Mouse (Mus musculus) urinary bladder, postnatal 10 days (tissue): ENCODE results near the gene Aig1.

Experiments used
- DNase-seq: peaks from one replicate; pipeline ENCODE4 v3.0.0; 2022; ENCODE audit warnings: low spot score

The Aig1 gene

DNA sequence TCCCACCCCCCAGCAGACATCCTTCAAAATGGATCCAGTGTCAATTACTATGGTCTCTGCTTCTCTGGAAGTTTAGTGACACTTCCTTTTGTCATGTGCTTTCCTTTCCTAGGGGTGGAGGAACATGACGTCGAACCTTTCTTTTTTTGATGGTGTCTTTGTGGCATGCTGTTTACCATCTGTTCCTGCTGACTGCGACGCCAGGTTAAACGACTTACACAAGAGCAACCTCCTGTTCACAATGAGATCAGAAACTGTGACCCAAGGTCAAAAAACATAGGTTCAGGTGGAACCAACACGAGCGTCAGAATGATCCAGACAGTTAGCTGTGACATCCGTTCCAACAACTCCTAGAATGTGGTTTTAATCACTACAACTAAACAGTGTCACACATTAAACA lies 166.7 kb downstream of the Aig1 start:
- no peak for DNase-seq

DNA sequence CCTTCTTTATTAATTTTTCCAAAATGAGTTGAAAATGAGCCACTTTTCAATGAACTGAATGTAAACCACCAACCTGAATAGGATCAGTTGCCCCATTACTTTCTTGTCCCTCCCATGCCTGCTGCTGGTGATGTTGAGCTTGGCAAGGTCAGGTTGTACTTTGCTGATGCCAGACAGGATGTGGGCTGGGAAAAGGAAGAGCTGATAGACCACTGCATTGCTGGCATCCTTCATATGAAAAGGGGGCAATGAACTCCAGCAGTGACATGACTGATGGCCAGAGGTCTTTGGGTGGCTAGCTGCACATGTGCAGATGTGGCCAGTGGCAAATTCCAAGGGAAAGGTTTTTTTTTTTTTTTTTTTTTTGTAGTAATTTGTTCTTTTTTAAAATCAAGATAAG lies 172.5 kb downstream of the Aig1 start:
- DNase-seq: no peak

DNA sequence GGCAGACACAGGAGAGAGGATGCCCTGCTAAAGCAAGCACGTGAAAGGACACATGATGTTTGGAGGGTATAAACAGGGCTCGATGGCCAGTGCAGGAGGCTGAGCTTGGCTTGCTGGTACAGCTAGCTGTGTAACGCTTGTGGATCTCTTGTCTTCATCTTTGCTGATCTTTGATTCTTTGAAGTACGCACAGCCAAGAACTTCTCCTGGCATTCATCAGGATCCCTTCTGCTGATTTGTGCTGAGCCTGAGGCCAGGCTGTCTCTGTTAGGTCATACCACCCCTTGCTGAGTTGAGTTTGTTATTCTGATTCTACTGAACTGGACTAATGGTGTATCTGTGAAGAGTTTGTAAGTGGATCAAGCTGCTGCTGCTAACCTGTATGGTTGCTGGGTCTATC lies 175.5 kb downstream of the Aig1 start:
- DNase-seq: no peak

DNA sequence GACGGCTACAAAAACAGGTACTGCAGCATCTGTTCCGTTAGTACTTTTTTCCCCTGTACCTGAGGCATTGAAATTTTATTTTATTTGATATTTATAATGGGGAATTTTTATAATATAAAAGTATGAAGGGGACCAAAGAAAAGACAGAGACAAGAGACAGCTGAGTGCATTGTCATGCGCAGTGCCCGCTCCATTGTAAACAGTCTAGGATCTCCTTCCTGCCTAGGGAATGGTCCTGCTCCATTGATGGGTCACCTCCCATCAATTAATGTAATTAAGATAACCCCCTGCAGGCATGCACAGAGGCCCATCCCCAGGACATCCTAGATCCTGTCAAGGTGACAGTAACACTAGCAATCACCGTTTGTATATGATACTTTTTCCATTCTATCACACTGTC lies 178.0 kb downstream of the Aig1 start:
- DNase-seq: no peak

DNA sequence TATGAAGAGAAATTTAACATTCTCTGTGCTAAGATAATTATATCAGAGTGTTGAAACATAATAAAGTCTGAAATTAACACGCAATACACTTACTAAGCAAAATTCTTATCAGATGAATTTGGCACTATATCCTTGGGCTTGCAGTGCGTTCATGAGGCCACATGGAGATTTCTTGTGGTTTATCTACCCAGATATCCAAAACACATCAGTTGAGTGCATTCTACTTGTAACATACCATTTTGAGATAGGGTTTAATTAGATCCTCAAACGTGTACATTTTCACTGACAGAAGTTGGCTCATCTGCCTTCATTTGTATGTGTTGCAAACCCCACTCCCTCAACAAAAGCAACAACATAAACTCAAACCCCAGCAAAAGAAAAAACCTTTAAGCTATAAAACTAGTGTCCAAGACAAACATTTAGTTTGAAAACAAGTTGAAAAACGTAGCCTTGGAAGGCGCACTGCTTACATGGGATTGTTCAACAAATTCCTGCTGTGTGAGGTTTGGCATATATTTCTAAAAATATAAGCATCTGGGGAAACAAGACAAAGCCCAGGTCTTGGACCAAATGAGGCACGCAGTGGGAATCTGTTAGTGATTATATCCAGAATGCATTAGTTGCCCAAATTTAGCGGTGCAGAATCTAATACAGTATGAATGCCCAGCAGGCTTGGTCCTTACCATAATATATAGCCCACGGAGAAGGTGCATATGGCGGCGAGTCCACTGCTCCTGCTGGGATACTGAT lies 178.8 kb downstream of the Aig1 start:
- DNase-seq: no peak

DNA sequence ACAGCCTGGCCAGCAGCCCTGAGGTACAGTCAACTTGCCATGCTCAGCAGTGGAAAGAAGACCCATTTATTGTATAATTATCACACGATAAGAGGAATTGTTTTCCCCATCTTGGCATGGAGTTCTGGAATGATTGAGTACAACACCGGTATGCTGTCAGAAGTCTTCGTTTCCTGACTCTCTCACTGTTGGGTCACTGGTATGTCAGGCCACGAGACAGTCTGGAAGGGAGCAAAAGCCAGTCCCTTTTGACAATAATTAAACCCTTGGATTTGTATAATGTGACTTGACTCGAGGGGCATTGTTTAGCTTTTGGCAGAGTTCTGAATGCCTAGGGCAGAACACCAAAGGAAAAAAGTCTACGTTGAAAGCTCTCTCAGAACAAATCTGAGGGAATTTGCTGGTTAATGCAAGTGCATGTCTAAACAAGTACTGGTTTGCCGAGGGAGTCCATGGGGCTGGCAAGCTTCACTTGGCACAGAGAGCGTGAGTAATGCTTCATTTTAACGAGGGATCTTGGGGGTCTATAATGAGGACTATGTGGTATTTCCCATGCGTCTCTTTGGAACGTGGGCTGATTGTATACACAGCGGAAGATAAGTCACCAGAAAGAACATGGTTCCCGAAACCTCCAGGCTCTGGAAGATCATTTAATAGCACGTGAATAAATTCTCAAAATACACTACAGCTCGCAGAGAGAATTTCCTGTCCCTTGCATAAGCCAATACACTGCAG lies 180.2 kb downstream of the Aig1 start:
- no peak for DNase-seq

DNA sequence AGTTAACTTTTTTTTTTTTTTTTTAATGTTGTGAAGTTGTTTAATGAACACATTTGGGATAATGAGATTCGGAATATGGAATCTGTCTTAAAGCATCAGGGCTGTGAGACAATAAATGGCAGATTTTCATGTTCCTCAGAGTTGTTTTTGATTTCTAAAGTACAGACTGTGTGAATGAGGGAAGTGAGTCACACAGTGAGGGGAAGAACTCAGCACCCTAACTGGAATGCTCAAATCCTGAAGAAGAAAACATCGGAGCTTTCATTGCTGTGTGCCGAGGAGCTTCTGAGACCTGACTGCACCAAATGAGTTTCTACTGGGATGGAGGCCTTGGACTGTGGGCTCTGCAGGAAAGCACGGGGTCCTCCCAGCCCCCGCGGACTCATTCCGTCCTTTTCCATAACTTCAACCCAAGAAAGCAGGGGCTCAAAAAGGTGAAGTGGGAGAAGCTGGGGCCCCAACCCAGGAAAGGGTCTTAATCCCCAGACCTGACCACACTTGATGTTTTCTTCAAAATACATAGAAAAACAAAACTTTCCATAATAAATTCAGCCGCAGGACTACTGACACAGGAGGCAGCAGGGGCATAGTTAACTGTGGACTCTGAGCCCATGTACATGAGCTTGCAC lies 181.5 kb downstream of the Aig1 start:
- no peak for DNase-seq

DNA sequence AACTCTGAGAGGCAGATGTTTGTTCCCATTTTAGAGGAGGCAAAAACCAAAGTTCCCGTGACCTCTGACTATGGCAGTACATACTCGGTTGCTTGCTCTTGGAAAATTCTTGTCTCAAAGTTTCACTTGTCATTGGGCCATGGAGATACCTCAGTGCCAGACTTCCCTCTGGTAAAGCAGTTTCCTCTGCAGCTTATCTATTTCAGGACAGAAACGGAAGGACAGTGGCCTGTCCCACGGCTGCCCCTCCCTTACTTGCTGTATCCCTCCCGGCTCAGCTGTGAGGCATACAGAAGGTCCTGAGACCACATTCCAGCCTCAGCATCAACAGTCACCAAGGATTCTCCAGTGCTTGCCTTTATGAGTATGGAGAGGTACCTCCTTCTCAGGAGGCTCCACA lies 182.7 kb downstream of the Aig1 start:
- DNase-seq: no peak

DNA sequence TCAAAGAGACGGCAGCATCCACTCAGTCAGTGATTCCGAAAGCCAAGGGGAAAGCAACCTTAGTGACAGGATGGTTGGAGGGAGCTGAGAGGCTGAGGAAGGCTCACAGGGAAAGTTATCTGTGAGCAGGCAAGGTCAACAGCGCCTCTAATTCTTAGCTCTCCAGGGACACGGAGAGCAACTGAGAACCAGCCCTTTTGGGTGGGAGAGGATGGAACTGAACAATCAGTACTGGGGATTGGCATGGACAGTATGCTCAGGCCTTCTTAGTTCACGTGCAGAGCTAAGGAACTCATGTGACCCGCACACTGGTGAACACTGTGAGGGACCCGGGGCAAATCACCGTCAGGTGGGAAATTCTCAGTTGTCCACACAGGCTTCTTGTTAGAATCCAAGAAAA lies 183.4 kb downstream of the Aig1 start:
- DNase-seq: no peak

DNA sequence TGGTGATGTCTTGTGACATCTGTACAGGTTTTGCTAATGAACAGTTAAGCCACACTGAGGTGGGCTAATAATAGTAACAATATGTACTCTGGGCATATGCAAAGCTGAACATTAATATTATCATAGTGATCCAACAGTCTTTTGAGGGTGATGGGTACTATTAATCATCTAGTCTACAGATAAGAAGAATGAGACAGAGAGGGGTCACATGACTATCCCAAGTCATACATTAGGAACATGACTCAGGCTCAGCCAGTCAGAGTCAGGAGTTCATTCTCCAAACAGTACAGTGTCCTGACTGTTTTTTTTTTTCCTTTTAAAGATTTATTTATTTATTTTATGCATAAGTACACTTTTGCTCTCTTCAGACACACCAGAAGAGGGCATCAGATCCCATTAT lies 184.3 kb downstream of the Aig1 start:
- no peak for DNase-seq

DNA sequence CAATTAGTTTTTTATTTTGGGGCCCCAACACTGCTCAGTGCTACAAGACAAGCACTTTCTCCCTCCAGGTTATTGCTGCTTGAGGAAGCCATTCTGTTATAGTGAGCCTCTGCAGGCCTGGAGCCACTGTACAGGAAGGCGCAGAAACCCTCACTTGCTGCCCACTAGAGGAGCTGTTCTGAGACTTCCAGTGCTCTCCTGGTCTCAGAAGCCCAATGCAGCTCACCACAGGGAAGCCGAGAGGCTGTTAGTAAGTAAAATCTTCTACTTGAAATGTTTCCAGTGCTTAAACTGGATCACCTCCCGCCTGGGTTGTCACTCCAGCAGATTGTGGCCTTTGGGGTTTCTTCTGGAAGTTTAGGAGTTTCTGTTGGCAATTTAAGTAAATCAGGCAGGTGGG lies 186.2 kb downstream of the Aig1 start:
- no peak for DNase-seq

DNA sequence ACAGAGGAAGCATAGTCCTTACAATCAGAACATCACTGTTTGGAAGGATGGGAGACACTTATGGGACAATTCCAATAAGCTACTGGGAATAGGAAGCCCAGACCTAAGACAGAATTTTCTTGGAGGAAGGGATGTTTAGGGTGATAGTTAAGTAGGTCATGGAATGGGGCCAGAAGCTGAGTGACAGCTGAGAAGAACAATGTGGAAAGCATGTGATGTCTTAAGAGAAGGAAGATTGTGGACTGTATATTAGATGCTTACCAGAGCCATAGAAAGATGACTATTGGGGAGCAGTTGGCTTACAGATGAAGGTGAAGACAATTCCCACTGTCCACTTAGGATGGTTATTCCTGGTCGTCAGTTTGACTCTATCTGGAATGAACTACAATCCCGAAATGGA lies 191.3 kb downstream of the Aig1 start:
- DNase-seq: no peak

DNA sequence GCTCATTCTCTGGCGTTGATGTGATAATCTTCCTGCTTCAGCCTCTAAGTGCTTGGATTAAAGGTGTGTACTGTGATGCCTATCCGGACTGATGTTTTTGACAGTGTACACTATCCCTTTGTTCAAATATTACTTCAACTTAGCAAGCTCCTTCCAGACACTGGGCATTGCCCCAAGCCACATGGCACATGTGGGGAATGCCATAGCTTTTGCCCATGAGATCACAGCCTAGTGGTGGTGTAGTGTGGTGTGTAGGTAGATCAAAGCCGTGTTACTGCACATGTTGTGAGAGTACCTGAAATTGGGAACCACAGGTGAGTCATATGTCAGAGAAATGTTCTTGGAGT lies 193.8 kb downstream of the Aig1 start:
- no peak for DNase-seq

DNA sequence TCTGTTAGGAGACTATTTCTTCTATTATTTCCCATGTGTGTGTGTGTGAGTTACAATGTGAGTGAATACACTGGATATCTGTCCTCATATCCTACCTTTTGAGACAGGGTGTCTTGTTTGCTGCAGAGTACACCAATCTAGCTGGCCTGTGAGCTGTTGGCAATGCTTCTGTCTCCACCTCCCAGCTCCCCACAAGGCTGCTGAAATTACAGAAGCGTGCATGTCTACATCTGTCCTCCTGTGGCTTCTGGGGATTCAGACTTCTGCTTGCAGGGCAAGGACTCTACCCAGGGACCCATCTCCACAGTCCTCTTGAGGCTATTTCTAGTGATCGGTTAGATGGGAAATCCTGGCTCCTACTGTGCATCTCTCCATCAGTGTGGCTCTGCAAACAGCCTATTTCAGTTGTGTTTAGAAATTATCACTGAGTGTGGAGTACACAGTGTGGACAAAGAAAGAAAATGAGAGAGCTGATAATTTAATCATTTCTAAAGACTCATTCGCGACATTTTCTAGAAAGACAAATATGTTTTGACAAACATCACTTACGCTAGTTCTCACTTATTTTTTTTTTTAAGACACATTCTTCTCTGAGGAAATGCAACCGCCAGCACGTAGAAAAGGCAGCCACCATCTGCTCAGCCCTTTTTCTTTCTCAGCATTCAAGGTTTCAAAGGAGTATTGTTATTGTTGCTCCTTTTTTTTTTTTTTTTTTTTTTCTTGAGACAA lies 194.3 kb downstream of the Aig1 start:
- no peak for DNase-seq

DNA sequence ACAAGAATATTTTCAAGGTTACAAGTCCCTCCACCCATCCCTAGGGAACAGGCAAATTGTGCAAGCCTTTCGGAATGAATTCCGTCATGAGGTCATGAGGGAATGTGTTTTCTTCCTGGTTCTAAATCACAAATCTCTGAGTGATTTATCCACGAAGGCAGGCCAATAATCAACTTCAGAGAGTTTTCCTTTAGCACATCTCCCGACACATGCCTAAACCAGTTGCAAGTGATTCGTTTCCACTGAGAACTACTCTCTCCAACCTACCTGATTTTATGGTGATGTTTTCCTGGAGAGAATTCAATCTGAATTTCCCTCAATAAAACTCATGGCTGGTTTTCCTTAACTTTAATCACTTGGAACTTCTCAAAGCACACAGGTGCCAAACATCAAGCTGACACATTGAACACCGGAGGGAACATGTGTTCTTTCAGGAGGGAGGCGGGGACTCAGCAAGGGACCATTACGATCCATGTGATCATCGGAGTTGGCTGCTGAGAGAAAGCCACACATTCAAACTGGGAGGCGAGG lies 201.5 kb downstream of the Aig1 start:
- DNase-seq: no peak

DNA sequence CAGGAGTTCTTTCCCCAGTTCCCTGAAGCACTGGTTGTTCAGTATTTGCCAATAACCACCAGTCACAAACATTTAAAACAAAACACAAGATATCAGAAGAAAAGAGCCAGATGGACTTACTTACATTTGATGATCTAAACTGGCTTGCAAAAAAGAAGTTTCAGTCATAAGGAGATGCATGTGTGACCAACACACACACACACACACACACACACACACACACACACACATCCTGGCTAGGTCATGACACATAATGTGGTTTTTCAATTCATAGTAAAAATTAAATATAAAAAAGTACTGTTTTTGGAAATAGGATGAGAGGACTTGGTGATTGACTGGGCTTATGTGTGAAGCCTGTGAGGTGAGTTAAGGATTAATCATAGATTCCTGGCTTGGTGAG lies 205.3 kb downstream of the Aig1 start:
- DNase-seq: no peak

DNA sequence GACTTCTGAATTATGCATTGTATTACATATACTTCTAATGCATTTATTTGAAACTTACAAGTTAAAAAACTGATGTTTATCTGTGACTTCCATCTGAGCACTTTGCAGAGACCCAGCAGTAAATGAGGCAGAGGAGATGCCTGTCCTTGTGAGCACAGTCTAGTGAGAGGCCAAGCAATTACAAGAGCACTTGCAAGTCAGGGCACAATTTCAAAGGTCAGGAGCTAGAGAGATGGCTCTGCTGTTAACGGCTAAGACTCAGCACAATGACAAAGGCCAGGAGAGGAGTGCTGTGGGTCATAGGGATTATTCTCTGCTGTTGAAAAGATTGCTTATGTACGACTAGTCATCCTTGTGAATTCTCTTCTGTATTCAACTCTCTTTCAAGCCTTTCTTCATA lies 209.0 kb downstream of the Aig1 start:
- DNase-seq: no peak

DNA sequence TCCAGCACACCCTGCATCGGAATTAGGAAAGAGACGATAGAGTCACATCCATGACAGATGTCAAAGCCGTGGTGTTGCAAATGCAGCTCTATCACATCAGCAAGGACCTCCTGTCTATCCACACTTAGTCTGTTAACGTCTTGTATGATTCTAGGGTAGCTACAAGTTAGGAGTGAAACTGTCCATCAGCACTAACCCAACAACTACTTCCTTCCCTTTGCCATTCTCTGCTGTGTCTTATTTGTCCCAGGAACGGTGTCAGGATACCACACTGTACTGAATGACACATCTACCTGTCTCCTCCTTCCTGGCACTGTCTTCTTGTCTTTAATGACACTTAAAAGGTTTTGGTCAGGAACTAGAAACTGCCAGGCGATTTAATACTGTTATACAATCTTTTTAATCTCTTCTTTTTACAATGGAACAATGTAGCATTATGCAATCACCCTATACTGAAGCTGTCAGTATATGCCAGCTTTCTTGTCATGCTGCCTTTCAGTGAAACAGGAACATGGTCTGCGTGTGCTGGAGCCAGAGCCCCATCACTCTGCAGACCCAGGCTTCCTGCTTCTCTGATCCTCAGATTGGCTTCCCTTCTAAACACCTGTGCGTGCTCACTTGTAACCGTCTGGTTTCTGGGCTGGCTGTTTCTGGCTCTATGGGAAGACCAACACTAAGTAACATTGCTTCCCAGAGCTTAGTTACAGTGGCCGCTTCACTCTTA lies 214.9 kb downstream of the Aig1 start:
- no peak for DNase-seq

DNA sequence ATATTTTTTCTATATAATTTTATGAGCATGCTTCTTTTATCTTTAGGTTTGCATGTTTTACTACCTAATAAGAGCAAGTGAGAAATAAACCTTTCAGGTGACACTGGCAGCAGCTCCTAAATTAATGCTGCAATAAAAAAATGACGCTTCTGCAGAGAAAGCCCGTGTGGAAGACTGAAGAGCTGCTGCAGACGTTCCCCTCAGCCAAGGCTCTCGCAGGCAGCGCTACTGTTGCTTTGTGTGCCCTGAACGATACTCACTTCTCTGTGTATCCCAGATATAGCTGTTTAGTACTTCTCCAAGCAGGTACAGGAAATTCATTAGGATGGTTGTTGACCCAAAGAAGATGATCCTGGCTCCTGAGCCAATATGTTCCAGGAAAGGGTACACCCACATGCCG lies 215.5 kb downstream of the Aig1 start:
- DNase-seq: no peak

DNA sequence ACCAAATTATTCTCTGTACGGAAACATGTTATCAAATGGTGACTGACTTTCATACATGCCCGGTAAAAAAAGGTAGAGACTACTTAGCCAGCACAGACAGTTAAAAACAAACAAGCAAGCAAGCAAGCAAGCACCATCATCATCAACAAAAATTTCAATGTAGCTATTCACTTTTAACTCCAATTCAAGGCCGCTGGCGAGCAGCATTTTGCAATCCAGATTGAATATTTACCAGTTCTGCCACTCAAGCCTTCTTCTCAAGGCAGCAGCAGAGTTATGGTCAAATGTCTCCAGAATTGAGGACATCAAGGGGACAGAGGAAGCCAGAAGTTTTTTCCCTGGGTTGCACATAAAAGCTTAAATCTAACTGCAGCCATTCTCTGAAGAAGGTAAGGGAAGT lies 216.7 kb downstream of the Aig1 start:
- no peak for DNase-seq

DNA sequence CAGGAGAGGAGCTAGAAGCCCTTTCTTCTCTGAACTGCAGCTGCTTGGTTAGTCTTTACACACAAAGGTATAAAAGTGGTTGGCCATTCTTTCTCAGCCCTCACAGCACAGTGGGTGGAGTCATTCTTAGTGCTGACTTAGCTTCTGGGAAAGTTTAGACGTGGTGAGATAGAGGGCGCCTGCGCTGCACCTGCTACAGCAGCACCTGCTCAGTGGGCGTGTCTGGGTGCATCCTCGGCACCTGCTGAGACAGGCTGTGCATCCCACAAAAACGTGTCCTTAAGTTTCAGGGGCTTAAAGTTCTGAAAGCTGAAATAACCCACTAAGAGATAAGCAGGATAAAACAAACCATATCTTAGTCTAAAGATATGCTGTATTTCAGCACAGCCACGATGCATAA lies 227.0 kb downstream of the Aig1 start:
- DNase-seq: no peak

DNA sequence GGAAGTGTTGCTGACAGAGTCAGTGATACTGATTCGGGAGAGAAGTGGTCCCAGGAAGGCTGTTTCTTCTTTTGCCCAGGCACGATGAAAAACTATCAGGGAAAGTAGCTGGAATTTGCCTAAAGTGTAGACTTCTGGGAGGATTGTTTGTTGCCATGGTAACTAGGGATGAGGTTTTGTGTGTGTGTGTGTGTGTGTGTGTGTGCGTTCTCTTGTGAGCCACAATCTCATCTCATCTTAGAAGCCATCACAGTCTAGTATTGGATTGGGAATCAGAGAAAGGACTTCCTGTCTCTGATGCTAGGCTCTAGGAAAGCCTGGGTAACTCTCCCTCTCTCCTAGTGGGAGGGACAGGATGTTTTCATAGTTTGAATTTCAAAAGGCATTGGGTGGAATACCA lies 237.0 kb downstream of the Aig1 start:
- DNase-seq: no peak
